Mouse (Mus musculus): ENCODE measurements around the gene Cmtm3. TPM values are rescaled to one million over a fixed set of nuclear protein-coding genes. Genes with fewer than 3 reads are reported as not detected.

Gene Cmtm3
- polyA plus RNA-seq, 1 experiment = 57.5 TPM

GRCm38 (mm10) chr8:104374269-104374668, 35.1 kb downstream of the Cmtm3 start:
- TF ChIP-seq POLR2A (IDR thresholded peaks at IDR 0.05; ENCODE audit: borderline replicate concordance, extremely low read depth, insufficient read depth, insufficient read length, poor library complexity, severe bottlenecking) = no peak
- peak; percentile 34 for DNase-seq (ENCODE audit: low read depth)

GRCm38 (mm10) chr8:104374864-104375846, 35.9 kb downstream of the Cmtm3 start:
- DNase-seq (ENCODE audit: low read depth) = peak; percentile 57
- TF ChIP-seq POLR2A (IDR thresholded peaks at IDR 0.05; ENCODE audit: borderline replicate concordance, extremely low read depth, insufficient read depth, insufficient read length, poor library complexity, severe bottlenecking) (no peak), CTCF (IDR thresholded peaks at IDR 0.05; ENCODE audit: borderline replicate concordance, extremely low read depth, insufficient read depth, insufficient read length) (no peak)

GRCm38 (mm10) chr8:104375959-104376358, 36.7 kb downstream of the Cmtm3 start:
- DNase-seq (ENCODE audit: low read depth) = no peak
- TF ChIP-seq POLR2A (IDR thresholded peaks at IDR 0.05; ENCODE audit: borderline replicate concordance, extremely low read depth, insufficient read depth, insufficient read length, poor library complexity, severe bottlenecking) (no peak), CTCF (IDR thresholded peaks at IDR 0.05; ENCODE audit: borderline replicate concordance, extremely low read depth, insufficient read depth, insufficient read length) (no peak)

GRCm38 (mm10) chr8:104376669-104377068, 37.5 kb downstream of the Cmtm3 start:
- DNase-seq (ENCODE audit: low read depth) = peak; percentile 22
- no peak for TF ChIP-seq POLR2A (IDR thresholded peaks at IDR 0.05; ENCODE audit: borderline replicate concordance, extremely low read depth, insufficient read depth, insufficient read length, poor library complexity, severe bottlenecking)
- TF ChIP-seq CTCF (IDR thresholded peaks at IDR 0.05; ENCODE audit: borderline replicate concordance, extremely low read depth, insufficient read depth, insufficient read length) = no peak

- no peak for TF ChIP-seq POLR2A (IDR thresholded peaks at IDR 0.05; ENCODE audit: borderline replicate concordance, extremely low read depth, insufficient read depth, insufficient read length, poor library complexity, severe bottlenecking)
- no peak for TF ChIP-seq CTCF (IDR thresholded peaks at IDR 0.05; ENCODE audit: borderline replicate concordance, extremely low read depth, insufficient read depth, insufficient read length)
- DNase-seq (ENCODE audit: low read depth) = no peak
Measured at GRCm38 (mm10) chr8:104379301-104379836, 40.2 kb downstream of the Cmtm3 start.

GRCm38 (mm10) chr8:104380269-104380668, 41.1 kb downstream of the Cmtm3 start:
- TF ChIP-seq POLR2A (IDR thresholded peaks at IDR 0.05; ENCODE audit: borderline replicate concordance, extremely low read depth, insufficient read depth, insufficient read length, poor library complexity, severe bottlenecking) (no peak), CTCF (IDR thresholded peaks at IDR 0.05; ENCODE audit: borderline replicate concordance, extremely low read depth, insufficient read depth, insufficient read length) (no peak)
- DNase-seq (ENCODE audit: low read depth) = no peak

- no peak for DNase-seq (ENCODE audit: low read depth)
- no peak for TF ChIP-seq CTCF (IDR thresholded peaks at IDR 0.05; ENCODE audit: borderline replicate concordance, extremely low read depth, insufficient read depth, insufficient read length)
- no peak for TF ChIP-seq POLR2A (IDR thresholded peaks at IDR 0.05; ENCODE audit: borderline replicate concordance, extremely low read depth, insufficient read depth, insufficient read length, poor library complexity, severe bottlenecking)
Measured at GRCm38 (mm10) chr8:104380961-104381411, 41.8 kb downstream of the Cmtm3 start.

- TF ChIP-seq CTCF (IDR thresholded peaks at IDR 0.05; ENCODE audit: borderline replicate concordance, extremely low read depth, insufficient read depth, insufficient read length) = no peak
- TF ChIP-seq POLR2A (IDR thresholded peaks at IDR 0.05; ENCODE audit: borderline replicate concordance, extremely low read depth, insufficient read depth, insufficient read length, poor library complexity, severe bottlenecking) = no peak
Measured at GRCm38 (mm10) chr8:104383296-104383695, 44.1 kb downstream of the Cmtm3 start.

GRCm38 (mm10) chr8:104383977-104384376, 44.8 kb downstream of the Cmtm3 start:
- TF ChIP-seq CTCF (IDR thresholded peaks at IDR 0.05; ENCODE audit: borderline replicate concordance, extremely low read depth, insufficient read depth, insufficient read length) (no peak), POLR2A (IDR thresholded peaks at IDR 0.05; ENCODE audit: borderline replicate concordance, extremely low read depth, insufficient read depth, insufficient read length, poor library complexity, severe bottlenecking) (no peak)
- no peak for DNase-seq (ENCODE audit: low read depth)

More at GRCm38 (mm10) chr8:104383296-104383695, 44.1 kb downstream of the Cmtm3 start:
- no peak for DNase-seq (ENCODE audit: low read depth)

- TF ChIP-seq POLR2A (IDR thresholded peaks at IDR 0.05; ENCODE audit: borderline replicate concordance, extremely low read depth, insufficient read depth, insufficient read length, poor library complexity, severe bottlenecking) (no peak), CTCF (IDR thresholded peaks at IDR 0.05; ENCODE audit: borderline replicate concordance, extremely low read depth, insufficient read depth, insufficient read length) (no peak)
- DNase-seq (ENCODE audit: low read depth) = no peak
Measured at GRCm38 (mm10) chr8:104386693-104387092, 47.5 kb downstream of the Cmtm3 start.

GRCm38 (mm10) chr8:104387501-104387900, 48.3 kb downstream of the Cmtm3 start:
- TF ChIP-seq CTCF (IDR thresholded peaks at IDR 0.05; ENCODE audit: borderline replicate concordance, extremely low read depth, insufficient read depth, insufficient read length) = no peak
- no peak for TF ChIP-seq POLR2A (IDR thresholded peaks at IDR 0.05; ENCODE audit: borderline replicate concordance, extremely low read depth, insufficient read depth, insufficient read length, poor library complexity, severe bottlenecking)
- no peak for DNase-seq (ENCODE audit: low read depth)
